Mouse (Mus musculus): ENCODE measurements around the gene Ccnc. TPM values are rescaled to one million over a fixed set of nuclear protein-coding genes. Genes with fewer than 3 reads are reported as not detected.

The Ccnc gene
- total RNA-seq (2023), result 30.5 TPM

DNA sequence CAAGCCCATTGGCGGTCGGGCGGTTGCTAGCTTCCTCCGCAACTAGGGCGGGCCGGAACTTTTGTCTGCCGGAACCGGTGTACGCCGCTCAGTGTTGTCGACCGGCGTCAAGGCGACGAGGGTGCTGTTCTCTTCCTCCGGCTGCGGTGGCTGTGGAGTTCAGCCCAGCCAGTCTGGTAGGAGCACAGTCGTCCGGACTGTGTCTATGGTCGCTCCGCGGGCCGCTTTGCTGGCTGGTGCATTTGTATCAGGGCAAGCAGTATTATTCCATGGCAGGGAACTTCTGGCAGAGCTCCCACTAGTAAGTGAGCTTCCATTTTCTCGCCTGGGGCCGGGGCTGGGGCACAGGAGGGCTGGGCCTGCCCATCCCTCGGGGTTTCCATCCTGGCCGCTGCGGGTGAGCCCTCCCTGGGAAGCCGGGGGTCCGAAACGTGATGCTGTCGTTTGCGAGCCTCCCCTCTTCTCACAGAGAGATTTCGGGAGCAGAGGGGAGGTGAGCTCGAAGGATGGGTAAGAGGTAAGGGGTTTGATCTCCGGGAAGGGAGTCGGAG is at the start of gene Ccnc:
Gene Ccnc, plus strand, starts transcription at position 87 of the 551 bp plus-strand sequence.

DNA sequence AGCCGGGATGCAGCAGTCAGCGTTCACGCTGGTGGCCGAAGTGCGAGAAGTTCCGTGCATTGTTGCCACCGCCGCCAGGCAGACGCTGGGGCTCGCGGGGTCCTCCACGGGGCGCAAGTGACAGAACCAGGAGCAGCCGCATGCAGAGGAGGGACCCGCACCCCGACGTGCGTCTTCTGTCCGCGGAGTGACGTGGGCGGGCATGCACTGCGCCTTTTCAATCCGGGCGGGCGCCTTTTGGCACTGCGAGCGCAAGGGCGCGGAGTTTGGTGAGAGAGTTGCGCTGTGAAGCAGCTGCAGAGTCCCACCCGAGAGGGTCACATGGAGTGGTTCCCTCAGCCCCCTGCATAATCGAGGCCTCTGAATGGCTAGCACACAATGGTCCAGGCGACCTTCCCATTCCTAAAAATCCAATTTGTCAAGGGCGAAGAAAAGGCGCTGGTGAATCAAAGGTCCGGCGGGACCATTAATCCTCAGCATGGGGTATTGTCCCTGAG is 41.9 kb upstream of the Ccnc start, which contains the start of gene Prdm13:
Gene Prdm13, minus strand, starts transcription at position 369 of the 497 bp plus-strand sequence.

DNA sequence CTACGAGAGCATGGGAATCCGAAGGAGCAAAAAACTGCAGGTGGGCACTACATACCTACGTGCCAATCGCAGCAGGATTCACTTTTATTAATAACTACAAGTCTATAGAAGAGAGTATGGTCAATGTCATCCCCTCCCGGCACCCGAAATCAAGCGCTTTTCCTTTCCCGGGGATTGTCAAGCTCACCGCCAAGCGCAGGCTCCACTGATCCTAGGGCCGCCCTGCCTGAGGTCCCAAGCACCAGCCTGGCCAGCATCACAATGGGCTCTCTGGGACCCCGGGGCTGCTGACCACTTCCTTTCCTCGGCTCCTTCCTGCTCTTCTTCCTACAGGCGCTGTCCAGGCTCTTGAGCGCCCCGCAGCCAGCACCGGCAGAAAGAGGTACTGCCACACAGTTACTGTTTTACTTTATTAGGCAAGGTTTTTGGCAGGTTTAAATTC is 39.4 kb downstream of the Ccnc start, which contains the start of the genes Usp45 and Tstd3:
Gene Usp45, plus strand, starts transcription at position 294 of the 442 bp plus-strand sequence.
Gene Tstd3, minus strand, starts transcription at position 350 of the 442 bp plus-strand sequence.

Other genes starting within 250 kb of the Ccnc start
- gene Prdm13, start 41.7 kb upstream of the Ccnc start, total RNA-seq (2023), result not detected
- 25.5 TPM for gene Usp45, start 39.5 kb downstream of the Ccnc start, total RNA-seq (2023)
- gene Tstd3, start 39.5 kb downstream of the Ccnc start, total RNA-seq (2023), result 4.0 TPM
- gene Pnisr, start 119.9 kb downstream of the Ccnc start, total RNA-seq (2023), result 201 TPM
- 2.8 TPM for gene Coq3, start 152.0 kb downstream of the Ccnc start, total RNA-seq (2023)
- gene Faxc, start 203.6 kb downstream of the Ccnc start, total RNA-seq (2023), result 0.28 TPM

Measured in CD8-positive naive resting alpha-beta T cell, adult 57 days (primary cell).